Mouse (Mus musculus): ENCODE measurements at regions not wholly inside any gene's neighbourhood (a gene's known extent, or its start where the extent isn't known, plus 50 kb on each side); places are given as distances from the start of the nearest gene placed in this dataset.
"Not testable (repeated sequence)": the region's sequence is repeated elsewhere in the genome, so short reads cannot be mapped to it uniquely, and the experiment has no call there.

- no peak for DNase-seq
These were observed 86.6 kb upstream of the Vmn1r2 start for GRCm38 (mm10) chr4:3080385-3081125.

DNA sequence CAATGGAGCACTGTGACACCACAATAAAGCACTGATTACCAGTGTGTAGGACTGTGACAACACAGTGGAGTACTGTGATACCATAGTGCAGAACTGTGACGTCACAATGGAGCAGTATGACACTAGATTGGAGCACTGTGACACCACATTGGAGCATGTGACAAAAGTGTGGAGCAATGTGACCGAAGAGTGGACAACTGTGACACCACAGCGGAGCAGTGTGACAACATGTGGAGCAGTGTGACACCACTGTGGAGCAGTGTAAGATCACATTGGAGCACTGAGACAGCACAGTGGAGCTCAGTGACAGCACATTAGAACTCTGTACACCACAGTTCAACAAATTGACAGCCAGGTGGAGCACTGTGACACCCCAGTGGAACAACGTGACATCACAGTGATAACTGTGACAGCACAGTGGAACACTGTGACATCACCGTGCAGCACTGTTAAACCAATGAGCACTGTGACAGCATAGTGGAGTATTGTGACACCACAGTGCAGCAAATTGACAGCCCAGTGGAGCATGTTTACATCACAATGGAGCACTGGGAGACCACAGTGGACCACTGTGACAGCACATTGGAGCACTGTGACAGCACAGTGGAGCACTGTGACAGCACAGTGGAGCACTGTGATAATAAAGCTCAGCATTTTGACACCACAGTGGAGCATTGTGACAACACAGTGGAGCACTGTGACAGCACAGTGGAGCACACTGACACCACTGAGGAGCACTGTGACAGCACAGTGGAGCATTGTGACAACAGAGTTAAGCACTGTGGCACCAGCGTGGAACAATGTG is 85.8 kb upstream of the Vmn1r2 start:
- no peak for DNase-seq

GRCm38 (mm10) chr4:3081953-3082950 is 84.9 kb upstream of the Vmn1r2 start:
- no peak for DNase-seq

- DNase-seq: no peak
These were observed 83.7 kb upstream of the Vmn1r2 start for GRCm38 (mm10) chr4:3083161-3084020.

DNA sequence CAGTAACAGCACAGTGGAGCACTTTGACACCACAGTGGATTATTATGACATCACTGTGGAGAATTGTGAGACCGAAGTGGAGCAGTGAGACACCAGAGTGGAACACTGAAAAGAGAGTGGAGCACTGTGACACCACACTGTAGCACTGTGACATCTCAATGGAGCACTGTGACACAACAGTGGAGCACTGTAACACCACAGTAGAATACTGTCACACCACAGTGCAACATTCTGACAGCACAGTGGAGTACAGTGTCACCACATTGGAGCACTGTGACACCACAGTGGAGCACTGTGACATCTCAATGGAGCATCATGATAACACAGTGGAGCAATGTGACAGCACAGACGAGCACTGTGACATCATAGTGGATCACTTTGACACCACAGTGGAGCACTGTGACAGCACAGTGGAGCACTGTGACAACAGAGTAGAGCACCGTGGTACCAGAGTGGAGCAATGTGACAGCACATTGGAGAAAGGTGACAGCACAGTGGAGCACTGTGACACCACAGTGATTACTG is 83.0 kb upstream of the Vmn1r2 start:
- no peak for DNase-seq

DNA sequence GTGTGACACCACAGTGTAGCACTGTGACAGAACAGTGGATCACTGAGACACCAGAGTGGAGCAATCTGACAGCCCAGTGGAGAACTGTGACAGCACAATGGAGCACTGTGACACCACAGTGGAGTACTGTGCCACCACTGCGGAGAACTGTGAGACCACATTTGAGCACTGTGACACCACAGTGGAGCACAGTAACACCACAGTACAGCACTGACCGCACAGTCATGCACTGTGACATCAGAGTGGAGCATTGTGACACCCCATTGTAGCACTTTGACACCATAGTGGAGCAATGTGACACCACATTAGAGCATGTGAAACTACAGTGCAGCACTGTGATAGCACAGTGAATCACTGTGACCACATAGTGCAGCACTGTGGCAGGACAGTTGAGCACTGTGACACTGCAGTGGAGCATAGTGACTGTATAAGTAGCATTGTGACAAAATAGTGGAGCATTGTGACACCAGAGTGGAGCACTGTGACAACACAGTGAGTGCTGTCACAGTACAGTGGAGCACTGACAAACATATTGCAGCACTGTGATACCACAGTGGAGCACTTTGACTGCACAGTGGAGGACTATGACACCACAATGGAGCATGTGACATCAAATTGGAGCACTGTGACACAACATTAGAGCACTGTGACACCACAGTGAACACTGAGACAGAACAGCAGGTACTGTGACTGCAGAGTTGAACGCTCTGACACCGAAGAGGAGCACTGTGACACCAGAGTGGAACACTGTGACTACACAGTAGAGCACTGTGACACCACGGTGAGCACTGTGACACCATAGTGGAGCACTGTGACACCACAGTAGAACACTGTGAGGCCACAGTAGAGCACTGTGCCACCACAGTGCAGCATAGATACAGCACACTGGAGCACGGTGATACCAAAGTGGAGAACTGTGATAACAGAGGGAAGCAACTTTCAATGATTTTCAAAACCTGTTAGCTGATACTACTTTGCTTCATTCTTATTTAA is 81.4 kb upstream of the Vmn1r2 start:
- no peak for DNase-seq

GRCm38 (mm10) chr4:3087616-3088015 is 79.5 kb upstream of the Vmn1r2 start:
- not testable (repeated sequence) for DNase-seq

DNA sequence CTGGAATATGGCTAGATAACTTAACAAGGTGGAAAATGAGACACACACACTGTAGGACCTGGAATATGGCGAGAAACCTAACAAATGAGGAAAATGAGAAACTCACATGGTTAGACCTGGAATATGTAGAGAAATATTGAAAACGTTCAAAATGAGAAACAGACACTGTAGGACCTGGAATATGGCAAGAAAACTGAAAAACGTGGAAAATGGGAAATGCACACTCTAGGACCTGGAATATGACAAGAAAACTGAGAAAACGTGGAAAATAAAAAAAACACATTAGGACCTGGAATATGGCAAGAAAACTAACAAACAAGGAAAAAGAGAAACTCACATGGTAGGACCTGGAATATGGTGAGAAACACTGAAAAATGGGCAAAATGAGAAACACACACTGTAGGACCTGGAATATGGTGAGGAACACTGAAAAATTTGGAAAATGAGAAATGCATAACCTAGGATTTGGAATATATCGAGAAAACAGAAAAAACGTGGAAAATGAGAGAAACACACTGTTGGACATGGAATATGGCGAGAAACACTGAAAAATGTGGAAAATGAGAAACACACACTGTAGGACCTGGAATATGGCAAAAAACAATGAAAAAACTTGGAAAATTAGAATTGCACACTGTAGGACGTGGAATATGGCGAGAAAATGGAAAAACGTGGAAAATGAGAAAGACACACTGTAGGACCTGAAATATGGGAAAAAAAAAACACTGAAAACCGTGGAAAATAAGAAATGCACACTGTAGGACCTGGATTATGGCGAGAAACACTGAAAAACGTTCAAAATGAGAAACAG is 77.3 kb upstream of the Vmn1r2 start:
- DNase-seq: no peak

GRCm38 (mm10) chr4:3090378-3090735 is 76.8 kb upstream of the Vmn1r2 start:
- DNase-seq: no peak

GRCm38 (mm10) chr4:3090742-3091141 is 76.4 kb upstream of the Vmn1r2 start:
- DNase-seq: no peak

Small RNA genes in the stretch of these regions (microRNA-seq; reads per million reads assigned to microRNA genes)
- gene Gm27878: 0 reads per million in 2 experiments
